Mouse (Mus musculus): ENCODE data around the gene Map4k3. TPM values are rescaled to one million over a fixed set of nuclear protein-coding genes. Genes with fewer than 3 reads are reported as not detected.

Gene Map4k3
- polyA plus RNA-seq, 1 experiment from 2014 or later, result 28.2 TPM

GRCm38 (mm10) chr17:80635794-80636193, 92.5 kb downstream of the Map4k3 start:
- Histone ChIP-seq H3K27me3 (ENCODE audit: control insufficient read depth, insufficient read depth, low read length) (no peaks in the 10 kb centered on the region), H3K4me1 (ENCODE audit: control insufficient read depth, insufficient read depth, low read length) (no peaks in the 10 kb centered on the region), H3K9ac (ENCODE audit: low read length) (no peak overlapping the region), H3K9me3 (ENCODE audit: control insufficient read depth, low read length) (no peaks in the 10 kb centered on the region), H3K36me3 (ENCODE audit: control insufficient read depth, insufficient read depth, low read length) (peaks cover 8% of the 10 kb centered on the region), H3K27ac (ENCODE audit: low read depth, low read length) (no peak overlapping the region), H3K4me2 (no peak overlapping the region), H3K4me3 (ENCODE audit: low read depth, low read length) (no peak overlapping the region)
- no peak for ATAC-seq (ENCODE audit: low FRiP score)
- DNase-seq (ENCODE audit: low spot score, missing footprints), result no peak
- 83% methylated on average over 1 of the region's 1 CpGs for WGBS

GRCm38 (mm10) chr17:80632846-80633245, 95.4 kb downstream of the Map4k3 start:
- H3K4me3 ChIP-seq (ENCODE audit: low read depth, low read length), result no peak overlapping the region
- H3K9ac ChIP-seq (ENCODE audit: low read length), result no peak overlapping the region
- ATAC-seq (ENCODE audit: low FRiP score), result no peak
- no peaks in the 10 kb centered on the region for H3K27me3 ChIP-seq (ENCODE audit: control insufficient read depth, insufficient read depth, low read length)
- H3K36me3 ChIP-seq (ENCODE audit: control insufficient read depth, insufficient read depth, low read length), result peaks cover 8% of the 10 kb centered on the region
- 93% methylated on average over 5 of the region's 5 CpGs for WGBS
- no peaks in the 10 kb centered on the region for H3K9me3 ChIP-seq (ENCODE audit: control insufficient read depth, low read length)
- H3K27ac ChIP-seq (ENCODE audit: low read depth, low read length), result no peak overlapping the region
- no peak for DNase-seq (ENCODE audit: low spot score, missing footprints)
- H3K4me1 ChIP-seq (ENCODE audit: control insufficient read depth, insufficient read depth, low read length), result no peaks in the 10 kb centered on the region
- H3K4me2 ChIP-seq, result no peak overlapping the region

- no peak overlapping the region for H3K27ac ChIP-seq (ENCODE audit: low read depth, low read length)
- no peak overlapping the region for H3K9ac ChIP-seq (ENCODE audit: low read length)
- H3K9me3 ChIP-seq (ENCODE audit: control insufficient read depth, low read length), result no peaks in the 10 kb centered on the region
- H3K4me1 ChIP-seq (ENCODE audit: control insufficient read depth, insufficient read depth, low read length), result no peaks in the 10 kb centered on the region
- WGBS, result 94% methylated on average over 4 of the region's 4 CpGs
- peaks cover 8% of the 10 kb centered on the region for H3K36me3 ChIP-seq (ENCODE audit: control insufficient read depth, insufficient read depth, low read length)
- no peak overlapping the region for H3K4me2 ChIP-seq
- ATAC-seq (ENCODE audit: low FRiP score) (no peak), DNase-seq (ENCODE audit: low spot score, missing footprints) (no peak)
- no peaks in the 10 kb centered on the region for H3K27me3 ChIP-seq (ENCODE audit: control insufficient read depth, insufficient read depth, low read length)
- no peak overlapping the region for H3K4me3 ChIP-seq (ENCODE audit: low read depth, low read length)
Observed at GRCm38 (mm10) chr17:80632354-80632753, 95.9 kb downstream of the Map4k3 start.

- Histone ChIP-seq H3K4me3 (ENCODE audit: low read depth, low read length) (no peak overlapping the region), H3K4me1 (ENCODE audit: control insufficient read depth, insufficient read depth, low read length) (no peaks in the 10 kb centered on the region), H3K27me3 (ENCODE audit: control insufficient read depth, insufficient read depth, low read length) (no peaks in the 10 kb centered on the region), H3K4me2 (no peak overlapping the region), H3K9me3 (ENCODE audit: control insufficient read depth, low read length) (no peaks in the 10 kb centered on the region), H3K9ac (ENCODE audit: low read length) (no peak overlapping the region), H3K27ac (ENCODE audit: low read depth, low read length) (no peak overlapping the region), H3K36me3 (ENCODE audit: control insufficient read depth, insufficient read depth, low read length) (peaks cover 8% of the 10 kb centered on the region)
- no peak for ATAC-seq (ENCODE audit: low FRiP score)
- DNase-seq (ENCODE audit: low spot score, missing footprints), result no peak
- 92% methylated on average over 3 of the region's 3 CpGs for WGBS
Observed at GRCm38 (mm10) chr17:80631028-80631427, 97.3 kb downstream of the Map4k3 start.

- Histone ChIP-seq H3K9me3 (ENCODE audit: control insufficient read depth, low read length) (no peaks in the 10 kb centered on the region), H3K36me3 (ENCODE audit: control insufficient read depth, insufficient read depth, low read length) (no peaks in the 10 kb centered on the region), H3K27me3 (ENCODE audit: control insufficient read depth, insufficient read depth, low read length) (no peaks in the 10 kb centered on the region), H3K27ac (ENCODE audit: low read depth, low read length) (no peak overlapping the region), H3K9ac (ENCODE audit: low read length) (no peak overlapping the region), H3K4me1 (ENCODE audit: control insufficient read depth, insufficient read depth, low read length) (no peaks in the 10 kb centered on the region), H3K4me2 (no peak overlapping the region), H3K4me3 (ENCODE audit: low read depth, low read length) (no peak overlapping the region)
- ATAC-seq (ENCODE audit: low FRiP score) (no peak), DNase-seq (ENCODE audit: low spot score, missing footprints) (no peak)
Observed at GRCm38 (mm10) chr17:80624979-80625378, 103.3 kb downstream of the Map4k3 start.

GRCm38 (mm10) chr17:80621691-80622090, 106.6 kb downstream of the Map4k3 start:
- no peaks in the 10 kb centered on the region for H3K27me3 ChIP-seq (ENCODE audit: control insufficient read depth, insufficient read depth, low read length)
- 89% methylated on average over 4 of the region's 4 CpGs for WGBS
- H3K36me3 ChIP-seq (ENCODE audit: control insufficient read depth, insufficient read depth, low read length), result no peaks in the 10 kb centered on the region
- ATAC-seq (ENCODE audit: low FRiP score) (no peak), DNase-seq (ENCODE audit: low spot score, missing footprints) (no peak)
- no peaks in the 10 kb centered on the region for H3K4me1 ChIP-seq (ENCODE audit: control insufficient read depth, insufficient read depth, low read length)
- H3K9me3 ChIP-seq (ENCODE audit: control insufficient read depth, low read length), result no peaks in the 10 kb centered on the region
- H3K4me3 ChIP-seq (ENCODE audit: low read depth, low read length), result no peak overlapping the region
- H3K4me2 ChIP-seq, result no peak overlapping the region
- no peak overlapping the region for H3K9ac ChIP-seq (ENCODE audit: low read length)
- no peak overlapping the region for H3K27ac ChIP-seq (ENCODE audit: low read depth, low read length)

- Histone ChIP-seq H3K4me1 (ENCODE audit: control insufficient read depth, insufficient read depth, low read length) (no peaks in the 10 kb centered on the region), H3K4me3 (ENCODE audit: low read depth, low read length) (no peak overlapping the region), H3K27ac (ENCODE audit: low read depth, low read length) (no peak overlapping the region), H3K4me2 (no peak overlapping the region), H3K9me3 (ENCODE audit: control insufficient read depth, low read length) (no peaks in the 10 kb centered on the region), H3K27me3 (ENCODE audit: control insufficient read depth, insufficient read depth, low read length) (no peaks in the 10 kb centered on the region), H3K9ac (ENCODE audit: low read length) (no peak overlapping the region), H3K36me3 (ENCODE audit: control insufficient read depth, insufficient read depth, low read length) (no peaks in the 10 kb centered on the region)
- ATAC-seq (ENCODE audit: low FRiP score) (peak; percentile 74; the same call in 1 of the 2 replicates), DNase-seq (ENCODE audit: low spot score, missing footprints) (peak; percentile 94)
- 81% methylated on average over 5 of the region's 5 CpGs for WGBS
Observed at GRCm38 (mm10) chr17:80620786-80621423, 107.4 kb downstream of the Map4k3 start.

- ATAC-seq (ENCODE audit: low FRiP score) (no peak), DNase-seq (ENCODE audit: low spot score, missing footprints) (no peak)
- peaks cover 2% of the 10 kb centered on the region; the same call in 1 of the 2 replicates for H3K36me3 ChIP-seq (ENCODE audit: control insufficient read depth, insufficient read depth, low read length)
- H3K9ac ChIP-seq (ENCODE audit: low read length), result no peak overlapping the region
- H3K27ac ChIP-seq (ENCODE audit: low read depth, low read length), result no peak overlapping the region
- no peaks in the 10 kb centered on the region for H3K4me1 ChIP-seq (ENCODE audit: control insufficient read depth, insufficient read depth, low read length)
- H3K4me2 ChIP-seq, result no peak overlapping the region
- H3K4me3 ChIP-seq (ENCODE audit: low read depth, low read length), result no peak overlapping the region
- H3K9me3 ChIP-seq (ENCODE audit: control insufficient read depth, low read length), result no peaks in the 10 kb centered on the region
- WGBS, result 87% methylated on average over 13 of the region's 13 CpGs
- H3K27me3 ChIP-seq (ENCODE audit: control insufficient read depth, insufficient read depth, low read length), result no peaks in the 10 kb centered on the region
Observed at GRCm38 (mm10) chr17:80619556-80619955, 108.7 kb downstream of the Map4k3 start.

- H3K27ac ChIP-seq (ENCODE audit: low read depth, low read length), result no peak overlapping the region
- H3K27me3 ChIP-seq (ENCODE audit: control insufficient read depth, insufficient read depth, low read length), result no peaks in the 10 kb centered on the region
- H3K9ac ChIP-seq (ENCODE audit: low read length), result no peak overlapping the region
- ATAC-seq (ENCODE audit: low FRiP score) (no peak), DNase-seq (ENCODE audit: low spot score, missing footprints) (no peak)
- no peaks in the 10 kb centered on the region for H3K4me1 ChIP-seq (ENCODE audit: control insufficient read depth, insufficient read depth, low read length)
- H3K4me3 ChIP-seq (ENCODE audit: low read depth, low read length), result no peak overlapping the region
- H3K4me2 ChIP-seq, result no peak overlapping the region
- WGBS, result 78% methylated on average over 5 of the region's 5 CpGs
- H3K36me3 ChIP-seq (ENCODE audit: control insufficient read depth, insufficient read depth, low read length), result peaks cover 2% of the 10 kb centered on the region; the same call in 1 of the 2 replicates
- H3K9me3 ChIP-seq (ENCODE audit: control insufficient read depth, low read length), result no peaks in the 10 kb centered on the region
Observed at GRCm38 (mm10) chr17:80618890-80619289, 109.4 kb downstream of the Map4k3 start.
